Mouse (Mus musculus) neural tube, embryonic 10.5 days (tissue): ENCODE data around the gene Aym1.
"Not testable (repeated sequence)": the region's sequence is repeated elsewhere in the genome, so short reads cannot be mapped to it uniquely, and the experiment has no call there.

Experiments
- DNase-seq: peaks from one replicate; pipeline ENCODE4 v3.0.0-alpha.2; 2017; ENCODE audit warnings: low spot score; ENCODE audit errors: extremely low spot score

The Aym1 gene

GRCm38 (mm10) chr5:113352636-113353035, 4.5 kb upstream of the Aym1 start:
- DNase-seq, result no peak

- no peak for DNase-seq
Measured at GRCm38 (mm10) chr5:113354311-113354710, 2.8 kb upstream of the Aym1 start.

DNA sequence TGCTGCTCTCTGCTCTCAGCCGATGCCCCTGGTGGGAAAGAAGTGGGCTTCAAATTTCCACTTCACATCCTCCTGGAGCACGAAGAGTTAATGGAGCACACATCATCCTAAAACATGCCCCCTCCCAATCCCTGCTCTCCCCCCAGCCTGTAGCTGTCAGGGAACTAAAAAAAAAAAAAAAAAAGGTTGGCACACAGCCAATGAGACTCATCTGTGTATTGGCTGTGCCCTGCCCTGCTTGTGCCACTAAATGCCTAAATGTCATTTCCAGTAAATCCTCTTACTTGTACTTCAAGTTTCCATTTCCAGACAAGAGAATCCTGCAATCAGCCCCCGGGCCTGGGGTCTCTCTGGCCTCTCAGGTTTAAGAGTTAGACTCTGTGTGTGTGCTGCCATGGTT, 562 bp downstream of the Aym1 start:
- DNase-seq, result no peak

GRCm38 (mm10) chr5:113358833-113359232, 1.7 kb downstream of the Aym1 start:
- no peak for DNase-seq

GRCm38 (mm10) chr5:113361283-113361682, 4.2 kb downstream of the Aym1 start:
- no peak for DNase-seq

GRCm38 (mm10) chr5:113362258-113362996, 5.3 kb downstream of the Aym1 start:
- no peak for DNase-seq

DNA sequence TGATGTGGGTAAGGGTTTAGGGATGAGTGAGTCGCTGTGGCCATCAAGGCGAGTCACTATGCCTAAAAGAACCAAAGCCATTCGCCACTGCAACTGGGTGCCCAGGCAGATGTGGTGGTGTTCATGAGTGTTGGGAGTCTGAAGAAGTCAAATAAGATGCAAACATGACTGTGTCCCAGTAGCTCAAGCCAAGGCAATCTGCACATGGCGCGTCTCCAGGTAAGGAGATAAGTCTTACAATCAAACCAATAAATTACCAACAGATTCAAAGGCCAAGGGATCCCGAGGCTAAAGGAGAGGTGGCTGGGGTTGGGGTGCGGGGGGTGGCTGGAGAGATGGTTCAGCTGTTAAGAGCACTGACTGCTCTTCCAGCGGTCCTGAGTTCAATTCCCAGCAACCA, 6.1 kb downstream of the Aym1 start:
- no peak for DNase-seq

- DNase-seq, result peak; percentile 82
Measured at GRCm38 (mm10) chr5:113365921-113366320, 8.8 kb downstream of the Aym1 start.

GRCm38 (mm10) chr5:113367726-113368125, 10.6 kb downstream of the Aym1 start:
- DNase-seq, result not testable (repeated sequence)

- no peak for DNase-seq
Measured at GRCm38 (mm10) chr5:113369262-113369868, 12.3 kb downstream of the Aym1 start.

DNA sequence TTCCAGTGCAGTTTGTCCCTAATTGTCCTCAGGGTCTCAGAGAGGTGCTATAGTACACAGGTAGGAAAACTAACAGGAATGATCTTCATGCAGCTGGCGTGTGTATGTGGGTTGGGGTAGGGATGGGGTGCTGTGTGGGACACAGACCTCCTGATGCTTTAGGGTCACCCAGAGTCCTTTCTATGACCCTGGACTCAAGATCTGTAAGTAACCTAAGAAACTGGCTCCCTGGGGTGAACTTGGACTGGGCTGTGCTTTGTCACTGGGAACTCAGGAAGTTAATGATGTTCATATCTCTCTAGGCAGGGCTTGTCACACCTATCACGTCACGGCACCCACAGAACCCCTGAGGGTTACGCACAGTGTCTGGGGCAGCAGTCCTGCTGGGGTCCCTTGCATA, 15.4 kb downstream of the Aym1 start:
- no peak for DNase-seq

DNA sequence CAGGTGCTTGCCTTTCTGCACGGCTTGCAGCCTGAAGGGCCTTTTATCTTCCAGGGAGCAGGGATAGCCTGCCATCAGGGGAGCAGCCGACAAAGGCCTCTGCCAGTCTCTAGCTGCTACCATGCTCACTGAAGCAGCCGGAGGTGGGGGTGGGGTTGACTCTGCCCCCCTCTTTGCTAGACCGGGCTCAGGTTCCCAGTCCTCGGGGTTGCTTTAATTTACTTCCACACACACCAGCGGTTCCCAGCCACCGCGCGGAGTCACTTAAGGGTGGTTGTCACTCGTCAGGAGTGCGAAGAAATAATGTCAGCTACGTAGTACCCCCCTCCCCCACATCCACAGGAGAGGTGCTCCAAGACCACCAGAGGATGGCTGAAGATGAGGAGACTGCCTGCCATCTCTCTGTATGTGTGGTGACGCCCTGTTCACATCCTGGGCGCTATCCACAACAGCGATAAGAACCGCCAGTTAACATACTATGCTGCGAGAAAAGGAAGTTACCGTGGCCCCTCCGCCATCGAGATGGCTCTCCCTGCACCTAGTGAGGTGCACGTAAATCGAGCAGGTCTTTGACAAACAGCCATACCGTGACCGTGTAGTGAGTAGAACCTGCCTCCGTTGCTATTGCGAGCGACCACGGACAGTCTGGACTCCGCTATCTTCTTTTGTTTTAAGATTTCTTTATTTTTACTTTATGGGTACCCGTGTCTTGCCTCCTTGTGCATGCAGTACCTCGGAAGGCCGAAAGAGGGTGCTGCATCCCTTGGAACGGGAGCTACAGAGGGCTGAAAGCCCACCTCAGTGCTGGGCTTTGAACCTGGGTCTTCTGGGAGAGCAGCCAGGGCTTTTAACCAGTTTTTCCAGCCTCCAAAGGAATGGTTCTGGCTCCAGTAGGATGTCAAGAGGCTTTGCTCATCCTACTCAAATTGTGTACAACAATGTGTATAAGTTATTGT, 16.2 kb downstream of the Aym1 start:
- peak; percentile 89 for DNase-seq

GRCm38 (mm10) chr5:113374290-113374689, 17.2 kb downstream of the Aym1 start:
- DNase-seq, result no peak

DNA sequence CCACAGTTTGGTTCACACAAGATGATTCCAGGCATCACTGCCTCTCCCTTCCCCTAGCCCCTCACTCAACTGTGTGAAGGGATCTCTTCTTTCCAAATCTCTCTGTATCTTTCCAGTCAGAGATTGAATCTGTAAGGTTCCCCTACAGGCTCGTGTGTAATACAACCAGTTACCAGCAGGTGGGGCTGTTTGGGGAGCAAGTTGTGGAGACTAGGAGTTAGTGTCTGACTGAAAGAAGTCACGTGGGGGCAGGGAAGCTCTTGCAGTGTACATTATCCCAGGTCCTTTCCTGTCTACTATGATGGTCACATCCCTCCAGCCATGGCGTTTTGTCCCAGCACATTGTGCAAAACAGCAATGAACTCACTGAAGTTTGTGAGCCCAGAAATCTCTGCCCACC, 18.7 kb downstream of the Aym1 start:
- peak; percentile 79 for DNase-seq

GRCm38 (mm10) chr5:113376292-113376691, 19.2 kb downstream of the Aym1 start:
- DNase-seq, result no peak

GRCm38 (mm10) chr5:113379416-113379815, 22.3 kb downstream of the Aym1 start:
- DNase-seq, result no peak

- no peak for DNase-seq
Measured at GRCm38 (mm10) chr5:113380553-113380952, 23.5 kb downstream of the Aym1 start.

- DNase-seq, result no peak
Measured at GRCm38 (mm10) chr5:113382580-113382979, 25.5 kb downstream of the Aym1 start.

DNA sequence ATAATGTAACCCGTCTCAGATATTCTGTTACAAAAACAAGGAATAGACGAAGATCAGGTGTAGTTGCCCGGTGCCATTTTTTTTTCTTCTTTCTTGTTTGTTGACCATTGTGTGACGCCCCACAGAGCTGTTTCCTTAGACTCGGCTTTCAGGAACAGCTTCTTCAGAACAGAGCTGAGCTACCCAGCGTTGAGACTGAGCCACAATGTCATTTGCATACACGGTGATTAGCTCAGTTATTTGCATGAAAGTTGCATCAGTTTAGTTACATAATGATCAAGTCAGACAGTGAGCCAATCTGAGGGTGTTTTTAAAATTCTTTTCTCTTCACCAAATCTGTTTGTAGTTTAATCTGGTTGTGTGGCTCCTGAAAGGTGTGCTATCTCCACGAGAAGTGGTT, 36.7 kb downstream of the Aym1 start:
- DNase-seq, result no peak

DNA sequence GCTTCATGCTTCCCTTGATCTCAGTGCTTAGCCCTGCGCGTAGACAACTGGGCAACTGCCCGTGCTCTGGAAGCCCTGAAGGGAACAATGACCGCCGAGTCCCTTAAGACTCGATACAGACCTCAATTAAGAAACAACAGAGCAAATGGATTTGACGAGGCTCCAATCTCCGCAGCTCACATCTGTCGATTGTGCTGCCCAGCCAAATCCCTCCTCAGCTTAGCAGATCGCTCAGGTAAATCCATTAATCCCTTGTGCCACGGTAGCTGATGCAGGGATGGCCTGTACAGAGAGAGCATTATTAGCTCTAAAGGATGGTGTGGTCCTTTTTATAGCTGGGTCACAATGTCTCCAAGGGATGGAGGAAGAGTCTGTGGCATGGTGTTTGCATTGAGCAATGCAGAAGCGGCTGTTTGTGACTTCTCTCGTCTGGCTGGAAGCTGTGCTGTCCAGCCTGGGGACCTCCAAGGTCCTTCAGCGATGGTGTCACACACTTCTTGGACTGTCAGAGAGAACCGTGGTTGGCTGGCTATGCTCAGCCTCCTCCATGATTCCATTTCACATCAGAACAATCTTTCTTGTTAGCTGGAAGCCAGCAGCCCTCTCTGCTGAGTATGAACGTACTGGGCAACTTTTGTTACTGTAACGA, 39.3 kb downstream of the Aym1 start:
- no peak for DNase-seq
